Mouse (Mus musculus): ENCODE data around the gene Pi16. TPM values are rescaled to one million over a fixed set of nuclear protein-coding genes. Genes with fewer than 3 reads are reported as not detected.
A peak's percentile ranks its signal among the peaks of the same experiment; 100 is the strongest.
"Not testable (repeated sequence)": the region's sequence is repeated elsewhere in the genome, so short reads cannot be mapped to it uniquely, and the experiment has no call there.

Gene Pi16
- total RNA-seq (2021) (10 to 100 TPM; 23.1 to 35.5 TPM), polyA plus RNA-seq (2012; rRNA removed) (21.5 and 29.9 TPM in 2 replicates)
- long read RNA-seq, transcript Pi16-202 (7 exons, 3,994 nt) = major isoform, 23 of 45 reads
- long read RNA-seq, partial matches to known transcripts = 10 of 45 reads
- long read RNA-seq, other reads (novel, unspliced or antisense) = 10 of 45 reads

- DNase-seq = not testable (repeated sequence)
Observed at GRCm38 (mm10) chr17:29317380-29317779, at the start of gene Pi16. Gene Pi16 (plus strand): TSS chr17:29317680.

GRCm38 (mm10) chr17:29267931-29268681 lies 49.4 kb upstream of the Pi16 start:
- DNase-seq = no peak

GRCm38 (mm10) chr17:29268682-29269348 lies 48.7 kb upstream of the Pi16 start, which contains the start of gene BC004004:
Gene BC004004 (plus strand): TSS chr17:29268788.
- peak; percentile 97 for DNase-seq

GRCm38 (mm10) chr17:29269349-29269706 lies 48.2 kb upstream of the Pi16 start:
- DNase-seq = no peak

GRCm38 (mm10) chr17:29270148-29270698 lies 47.3 kb upstream of the Pi16 start:
- no peak for DNase-seq

GRCm38 (mm10) chr17:29273156-29273555 lies 44.3 kb upstream of the Pi16 start:
- no peak for DNase-seq

- DNase-seq = peak; percentile 53
Observed at GRCm38 (mm10) chr17:29273889-29274288, 43.6 kb upstream of the Pi16 start.

GRCm38 (mm10) chr17:29280422-29280821 lies 37.1 kb upstream of the Pi16 start:
- DNase-seq = no peak

GRCm38 (mm10) chr17:29281541-29281940 lies 35.9 kb upstream of the Pi16 start:
- no peak for DNase-seq

GRCm38 (mm10) chr17:29282216-29282952 lies 35.1 kb upstream of the Pi16 start:
- DNase-seq = no peak

GRCm38 (mm10) chr17:29291793-29292192 lies 25.7 kb upstream of the Pi16 start:
- DNase-seq = no peak

- no peak for DNase-seq
Observed at GRCm38 (mm10) chr17:29292996-29293395, 24.5 kb upstream of the Pi16 start.

- DNase-seq = no peak
Observed at GRCm38 (mm10) chr17:29293807-29294605, 23.5 kb upstream of the Pi16 start.

GRCm38 (mm10) chr17:29295835-29296234 lies 21.6 kb upstream of the Pi16 start:
- no peak for DNase-seq

- no peak for DNase-seq
Observed at GRCm38 (mm10) chr17:29297321-29297720, 20.2 kb upstream of the Pi16 start.

- no peak for DNase-seq
Observed at GRCm38 (mm10) chr17:29297813-29298212, 19.7 kb upstream of the Pi16 start.

GRCm38 (mm10) chr17:29299282-29299681 lies 18.2 kb upstream of the Pi16 start:
- no peak for DNase-seq

- no peak for DNase-seq
Observed at GRCm38 (mm10) chr17:29300926-29301325, 16.6 kb upstream of the Pi16 start.

- DNase-seq = no peak
Observed at GRCm38 (mm10) chr17:29301421-29301820, 16.1 kb upstream of the Pi16 start.

GRCm38 (mm10) chr17:29302149-29302548 lies 15.3 kb upstream of the Pi16 start:
- no peak for DNase-seq

GRCm38 (mm10) chr17:29303087-29303486 lies 14.4 kb upstream of the Pi16 start:
- DNase-seq = no peak

Measured in adrenal gland, adult 2 months (tissue).